Mouse (Mus musculus) c-Kit-positive CD71-negative TER-119-negative erythroid progenitor cells, embryonic 14.5 days (primary cell): ENCODE measurements around the gene 4921504E06Rik.

ENCODE experiments used
- DNase-seq: peaks from one replicate; pipeline ENCODE4 v3.0.0-alpha.2; 2013; ENCODE audit warnings: low read depth

The 4921504E06Rik gene

GRCm38 (mm10) chr2:19553821-19554592 is at the start of gene 4921504E06Rik:
4921504E06Rik (minus strand) TSS chr2:19553914.
- peak; percentile 31 for DNase-seq

DNA sequence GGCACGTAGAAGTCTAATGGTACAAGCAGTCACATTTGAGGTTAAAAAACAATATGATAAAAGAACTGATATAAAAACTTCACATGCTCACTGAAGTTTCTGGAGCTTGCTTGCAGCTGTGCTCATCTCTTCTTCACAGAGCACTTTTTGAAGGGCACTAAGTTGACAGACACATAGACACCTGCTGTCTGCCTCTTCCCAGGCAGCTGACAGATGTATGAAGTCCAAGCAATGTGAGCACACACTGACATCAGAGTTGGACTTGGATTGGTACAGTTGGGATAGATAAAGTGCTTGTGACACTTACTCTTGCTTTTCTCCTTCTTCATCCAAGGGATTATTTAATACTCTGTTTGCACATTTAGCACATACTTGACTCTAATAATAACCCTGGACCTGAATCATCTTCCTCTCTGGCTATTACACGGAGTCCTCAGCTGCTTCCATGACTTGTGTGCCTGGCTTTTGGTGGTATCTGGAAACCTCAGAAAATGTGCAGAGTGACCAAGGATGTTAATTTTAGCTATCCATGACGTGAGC is 47.7 kb upstream of the 4921504E06Rik start:
- DNase-seq: no peak

- no peak for DNase-seq
These were observed 47.1 kb upstream of the 4921504E06Rik start for GRCm38 (mm10) chr2:19600860-19601259.

GRCm38 (mm10) chr2:19599801-19600200 is 46.1 kb upstream of the 4921504E06Rik start:
- no peak for DNase-seq

DNA sequence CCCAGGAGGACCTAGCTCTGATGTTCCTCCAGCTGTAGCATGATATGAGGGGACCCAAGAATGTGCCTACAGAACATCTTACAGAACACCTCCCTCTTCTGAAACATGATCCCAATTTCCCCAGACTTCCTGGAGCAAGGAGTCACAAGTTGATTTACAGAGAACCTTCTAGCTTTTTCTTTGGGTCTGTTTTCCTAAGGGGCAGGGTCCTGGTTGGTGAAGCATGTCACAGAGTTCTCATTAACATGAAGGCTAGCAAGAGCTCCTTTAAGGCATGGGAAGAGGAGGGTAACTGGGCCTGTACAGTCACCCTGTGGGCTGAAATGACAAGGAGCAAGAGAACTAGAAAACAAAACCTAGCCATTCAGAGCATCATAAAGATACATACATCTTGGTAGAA is 43.3 kb upstream of the 4921504E06Rik start:
- no peak for DNase-seq

- no peak for DNase-seq
These were observed 42.7 kb upstream of the 4921504E06Rik start for GRCm38 (mm10) chr2:19596426-19596825.

- no peak for DNase-seq
These were observed 41.1 kb upstream of the 4921504E06Rik start for GRCm38 (mm10) chr2:19594856-19595255.

GRCm38 (mm10) chr2:19579846-19580245 is 26.1 kb upstream of the 4921504E06Rik start:
- DNase-seq: no peak

GRCm38 (mm10) chr2:19579180-19579579 is 25.5 kb upstream of the 4921504E06Rik start:
- DNase-seq: no peak

- no peak for DNase-seq
These were observed 8.6 kb upstream of the 4921504E06Rik start for GRCm38 (mm10) chr2:19562114-19562829.

DNA sequence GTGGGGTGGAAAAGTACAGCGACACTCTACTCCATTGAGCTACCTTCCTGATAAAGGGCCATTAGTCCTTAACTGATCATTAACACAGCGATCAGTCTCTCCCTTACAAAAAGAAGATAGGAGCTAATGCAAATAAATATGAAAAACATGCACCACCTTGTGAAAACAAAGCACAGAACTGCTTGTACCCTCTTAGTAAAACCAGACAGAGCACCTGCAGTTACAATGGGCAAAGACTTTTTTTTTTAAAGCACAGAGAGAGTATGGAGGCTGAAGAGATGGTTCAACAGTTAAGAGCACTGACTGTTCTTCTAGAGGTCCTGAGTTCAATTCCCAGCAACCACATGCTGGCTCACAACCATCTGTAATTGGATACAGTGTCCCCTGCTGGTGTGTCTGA is 6.9 kb upstream of the 4921504E06Rik start:
- DNase-seq: no peak

GRCm38 (mm10) chr2:19560071-19560470 is 6.4 kb upstream of the 4921504E06Rik start:
- DNase-seq: no peak

DNA sequence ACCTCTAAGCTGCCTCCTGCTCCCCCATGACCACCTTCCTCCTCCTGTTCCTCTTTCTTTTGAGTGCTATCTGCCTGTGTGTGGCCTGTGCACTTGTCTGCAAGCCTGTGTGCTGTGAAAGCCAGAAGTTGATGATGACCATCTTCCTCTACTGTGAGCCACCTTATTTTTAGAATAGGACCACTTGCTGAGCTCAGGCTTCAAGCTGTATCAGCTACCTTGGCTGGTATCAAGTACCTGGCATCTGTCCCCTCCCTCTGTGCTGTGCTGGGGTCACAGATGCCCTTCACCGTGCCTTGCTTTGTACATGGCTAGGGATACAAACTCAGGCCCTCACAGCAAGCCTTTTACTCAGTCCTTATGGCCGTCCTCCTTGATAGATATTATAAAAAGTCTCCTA is 2.3 kb downstream of the 4921504E06Rik start:
- no peak for DNase-seq

- no peak for DNase-seq
These were observed 12.8 kb downstream of the 4921504E06Rik start for GRCm38 (mm10) chr2:19540906-19541305.

DNA sequence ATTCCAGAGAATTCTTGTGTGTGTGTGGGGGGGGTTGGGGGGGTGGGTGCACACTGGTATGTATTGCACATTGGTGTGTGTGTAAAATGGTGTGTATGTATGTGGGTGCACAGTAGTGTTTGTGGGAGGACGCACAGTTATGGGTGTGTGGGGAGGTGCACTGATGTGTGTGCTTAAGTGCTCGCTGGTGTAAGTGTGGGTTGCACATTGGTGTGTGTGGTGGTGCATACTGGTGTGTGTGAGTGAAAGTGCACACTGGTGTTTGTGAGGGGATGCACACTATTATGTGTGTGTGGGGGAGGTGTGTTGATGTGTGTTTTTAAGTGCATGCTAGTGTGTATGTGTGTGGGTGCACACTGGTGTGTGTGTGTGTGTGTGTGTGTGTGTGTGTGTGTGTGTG is 24.3 kb downstream of the 4921504E06Rik start:
- DNase-seq: no peak

GRCm38 (mm10) chr2:19528797-19529196 is 24.9 kb downstream of the 4921504E06Rik start:
- peak; percentile 50 for DNase-seq

GRCm38 (mm10) chr2:19524071-19524470 is 29.6 kb downstream of the 4921504E06Rik start:
- no peak for DNase-seq

- DNase-seq: no peak
These were observed 32.1 kb downstream of the 4921504E06Rik start for GRCm38 (mm10) chr2:19521662-19522061.

DNA sequence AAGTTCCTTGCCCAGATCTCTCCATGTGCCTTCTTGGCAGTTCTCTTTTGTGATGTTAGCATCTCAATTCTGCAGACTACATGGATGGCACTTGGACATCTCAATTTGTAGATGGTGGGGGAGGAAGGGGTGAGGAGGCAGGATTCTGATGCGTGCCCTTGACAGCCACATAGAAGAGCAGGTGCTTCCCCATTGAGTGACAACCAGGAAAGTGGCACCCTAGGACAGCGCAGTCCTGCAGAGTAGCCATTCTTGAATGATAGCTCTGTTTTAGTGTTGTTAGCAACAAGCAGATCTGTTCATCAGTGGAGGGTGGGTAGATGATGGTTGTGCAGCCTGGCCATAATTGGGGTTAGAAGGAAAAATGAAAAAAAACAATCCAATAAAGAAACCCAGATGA is 33.1 kb downstream of the 4921504E06Rik start:
- no peak for DNase-seq

DNA sequence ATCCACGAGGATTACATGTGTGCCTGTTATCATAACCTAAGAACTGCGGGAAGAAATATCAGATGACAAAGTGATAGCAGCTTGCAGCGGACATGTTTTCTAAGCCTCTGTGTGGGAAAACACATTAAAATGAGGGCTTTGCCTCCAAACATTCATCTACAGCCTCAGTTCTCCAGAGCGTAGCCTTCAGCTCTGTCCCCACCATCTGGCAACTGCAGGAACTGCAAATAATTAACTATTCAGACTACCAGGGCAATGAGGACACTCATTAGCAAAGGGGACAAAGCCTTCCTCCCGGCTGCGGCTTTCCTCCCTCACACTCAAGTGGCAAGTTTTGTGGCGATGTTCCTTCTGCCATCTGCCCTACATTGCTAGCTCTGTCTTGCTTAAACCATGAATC is 33.9 kb downstream of the 4921504E06Rik start:
- peak; percentile 28 for DNase-seq

- DNase-seq: no peak
These were observed 35.8 kb downstream of the 4921504E06Rik start for GRCm38 (mm10) chr2:19517952-19518351.

- DNase-seq: no peak
These were observed 41.3 kb downstream of the 4921504E06Rik start for GRCm38 (mm10) chr2:19512381-19512780.

DNA sequence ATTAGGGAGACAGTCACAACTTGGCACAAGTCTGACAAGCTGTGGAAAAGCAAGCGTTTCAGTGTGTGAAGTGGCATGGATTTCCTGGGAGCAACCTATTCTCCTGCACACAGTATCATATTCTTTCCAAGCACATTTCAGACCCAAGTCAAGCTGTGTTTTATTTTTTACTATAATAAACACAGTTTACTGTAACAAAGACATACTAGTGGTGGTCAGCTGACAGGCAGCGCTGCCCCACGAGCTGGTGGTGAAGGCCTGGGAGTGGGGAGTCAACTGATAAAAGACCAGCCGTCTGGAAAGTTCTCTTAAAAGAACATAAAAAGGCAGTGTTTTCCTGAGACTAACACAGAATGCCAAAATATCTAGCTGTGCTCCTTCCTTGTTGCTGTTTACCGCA is 42.7 kb downstream of the 4921504E06Rik start:
- DNase-seq: no peak
